Mouse (Mus musculus): ENCODE results near the gene Lrcol1. TPM values are rescaled to one million over a fixed set of nuclear protein-coding genes. Genes with fewer than 3 reads are reported as not detected.

The Lrcol1 gene
- polyA plus RNA-seq, 1 experiment, result not detected

DNA sequence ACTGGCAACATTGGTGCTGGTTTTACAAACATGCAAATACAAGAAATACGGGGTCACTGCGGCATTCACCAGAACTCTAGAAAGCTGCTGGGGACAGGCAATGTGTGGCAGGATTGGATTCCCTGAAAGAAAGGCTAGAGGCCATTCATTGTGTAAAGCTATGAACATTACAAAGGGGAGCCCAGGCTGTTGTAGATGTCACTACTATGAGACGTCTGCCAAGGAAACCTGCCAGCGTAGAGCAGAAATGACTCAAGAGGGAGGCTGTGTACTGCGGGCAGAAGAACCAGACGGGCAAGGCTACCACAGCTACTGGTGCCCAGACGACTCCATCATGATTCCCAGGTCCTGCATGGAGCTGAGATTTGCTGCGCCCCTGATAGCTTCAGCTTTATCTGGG lies 56.6 kb downstream of the Lrcol1 start:
- no peaks in the 10 kb centered on the region for H3K27me3 ChIP-seq (ENCODE audit: control insufficient read depth)
- H3K4me1 ChIP-seq (ENCODE audit: control insufficient read depth), result peaks cover 13% of the 10 kb centered on the region
- TF ChIP-seq TAL1 (IDR thresholded peaks at IDR 0.05; ENCODE audit: low read length) (no peak), GATA1 (IDR thresholded peaks at IDR 0.05; ENCODE audit: low read length) (no peak)
- H3K9me3 ChIP-seq (ENCODE audit: control insufficient read depth, low read length), result no peaks in the 10 kb centered on the region
- H3K4me3 ChIP-seq (replicated peaks), result no peak overlapping the region
- peaks cover 5% of the 10 kb centered on the region for H3K36me3 ChIP-seq (ENCODE audit: control insufficient read depth)

GRCm38 (mm10) chr5:110402557-110402956 lies 58.0 kb downstream of the Lrcol1 start:
- H3K4me3 ChIP-seq (replicated peaks), result no peak overlapping the region
- TF ChIP-seq GATA1 (IDR thresholded peaks at IDR 0.05; ENCODE audit: low read length) (no peak), TAL1 (IDR thresholded peaks at IDR 0.05; ENCODE audit: low read length) (no peak)
- H3K4me1 ChIP-seq (ENCODE audit: control insufficient read depth), result peaks cover 21% of the 10 kb centered on the region
- H3K9me3 ChIP-seq (ENCODE audit: control insufficient read depth, low read length), result no peaks in the 10 kb centered on the region
- H3K36me3 ChIP-seq (ENCODE audit: control insufficient read depth), result peaks cover 5% of the 10 kb centered on the region
- H3K27me3 ChIP-seq (ENCODE audit: control insufficient read depth), result no peaks in the 10 kb centered on the region

DNA sequence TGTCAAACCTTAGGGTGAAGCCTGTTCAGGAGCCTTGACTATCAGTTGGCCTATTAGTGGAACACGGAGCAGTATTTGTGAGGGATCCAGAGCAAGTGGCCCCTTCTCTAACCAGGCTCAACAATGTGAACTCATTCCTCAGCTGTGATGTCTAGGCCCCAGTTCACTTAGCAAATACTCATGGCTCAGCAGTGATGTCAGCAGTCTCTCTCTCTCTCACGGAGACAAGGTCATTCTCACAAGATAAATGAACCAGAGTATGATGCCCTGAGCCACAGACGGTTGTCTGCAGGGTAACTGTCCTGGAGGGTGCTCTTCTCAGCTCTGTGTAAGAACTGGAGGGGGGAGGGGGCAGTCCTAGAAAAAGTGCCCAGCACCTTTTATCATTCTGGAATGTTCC lies 59.4 kb downstream of the Lrcol1 start:
- no peaks in the 10 kb centered on the region for H3K9me3 ChIP-seq (ENCODE audit: control insufficient read depth, low read length)
- peaks cover 21% of the 10 kb centered on the region for H3K4me1 ChIP-seq (ENCODE audit: control insufficient read depth)
- TF ChIP-seq TAL1 (IDR thresholded peaks at IDR 0.05; ENCODE audit: low read length) (no peak), GATA1 (IDR thresholded peaks at IDR 0.05; ENCODE audit: low read length) (no peak)
- no peaks in the 10 kb centered on the region for H3K27me3 ChIP-seq (ENCODE audit: control insufficient read depth)
- H3K36me3 ChIP-seq (ENCODE audit: control insufficient read depth), result peaks cover 10% of the 10 kb centered on the region
- H3K4me3 ChIP-seq (replicated peaks), result no peak overlapping the region

Other genes with a start within 250 kb of the Lrcol1 start
- gene Plcxd1, start 244.8 kb upstream of the Lrcol1 start, polyA plus RNA-seq (2012), result 0.03 TPM in 1 of 2 replicates, not detected in the other
- 2.2 and 2.8 TPM in 2 replicates for gene Gtpbp6, start 236.5 kb upstream of the Lrcol1 start, polyA plus RNA-seq (2012)
- 0.01 and 0.02 TPM in 2 replicates for gene Zfp605, start 234.6 kb upstream of the Lrcol1 start, polyA plus RNA-seq (2012)
- gene Chfr, start 208.9 kb upstream of the Lrcol1 start, polyA plus RNA-seq (2012), result 2.5 and 4.0 TPM in 2 replicates
- gene Golga3, start 168.0 kb upstream of the Lrcol1 start, polyA plus RNA-seq (2012), result 0.05 and 0.09 TPM in 2 replicates
- 0.27 TPM in 2 replicates for gene Ankle2, start 113.7 kb upstream of the Lrcol1 start, polyA plus RNA-seq (2012)
- gene Pgam5, start 74.8 kb upstream of the Lrcol1 start, polyA plus RNA-seq (2012), result 0.82 and 1.2 TPM in 2 replicates
- gene Pxmp2, start 58.5 kb upstream of the Lrcol1 start, polyA plus RNA-seq (2012), result 2.8 and 4.4 TPM in 2 replicates
- gene Pole, start 58.4 kb upstream of the Lrcol1 start, polyA plus RNA-seq (2012), result 1.5 and 1.7 TPM in 2 replicates
- not detected in 2 replicates for gene P2rx2, start 1.5 kb upstream of the Lrcol1 start, polyA plus RNA-seq (2012)
- 10.6 and 11.5 TPM in 2 replicates for gene Fbrsl1, start 103.8 kb downstream of the Lrcol1 start, polyA plus RNA-seq (2012)
- 0.04 TPM in 1 of 2 replicates, not detected in the other for gene Galnt9, start 199.6 kb downstream of the Lrcol1 start, polyA plus RNA-seq (2012)

Measured in erythroblast, embryonic 14.5 days (primary cell).